Mouse (Mus musculus) thymus, postnatal 10 days (tissue): Measurements from ENCODE around the gene Cacnb4.

Experiments used
- DNase-seq, 2 experiments: peaks; one replicate each; pipeline ENCODE4 v3.0.0; 2021; ENCODE audit warnings: low spot score in 2 of 2

The Cacnb4 gene

DNA sequence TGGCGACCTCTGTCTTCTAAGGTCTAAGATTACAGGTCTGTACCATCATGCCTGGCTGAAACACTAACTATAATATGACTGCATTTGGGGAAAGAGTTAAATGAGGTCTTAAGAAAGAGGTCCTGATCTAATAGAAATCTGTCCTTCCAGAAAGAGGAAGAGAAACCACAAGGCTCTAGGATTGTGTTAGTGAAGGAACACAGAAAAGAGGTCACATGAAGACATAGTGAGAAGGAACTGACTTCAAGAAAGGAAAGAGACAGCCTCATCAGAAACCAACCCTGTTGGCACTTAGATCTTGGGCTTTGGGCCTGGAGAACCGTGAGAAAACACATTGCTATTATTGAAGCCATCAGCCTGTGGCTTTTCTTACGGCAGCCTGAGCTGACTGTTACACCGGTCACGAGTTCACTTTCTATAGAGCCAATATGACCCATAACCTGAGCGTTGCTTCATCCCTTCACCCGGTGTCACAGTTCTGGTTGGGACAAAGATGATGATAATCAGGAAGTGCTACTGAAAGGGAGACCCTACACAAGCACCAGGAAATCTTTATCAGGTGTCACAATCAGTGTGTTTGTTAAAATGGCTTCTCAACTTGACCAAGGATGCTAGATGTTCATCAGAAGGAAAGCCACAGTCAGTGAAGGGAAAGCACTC lies 153.4 kb downstream of the Cacnb4 start:
- no peak for DNase-seq

DNA sequence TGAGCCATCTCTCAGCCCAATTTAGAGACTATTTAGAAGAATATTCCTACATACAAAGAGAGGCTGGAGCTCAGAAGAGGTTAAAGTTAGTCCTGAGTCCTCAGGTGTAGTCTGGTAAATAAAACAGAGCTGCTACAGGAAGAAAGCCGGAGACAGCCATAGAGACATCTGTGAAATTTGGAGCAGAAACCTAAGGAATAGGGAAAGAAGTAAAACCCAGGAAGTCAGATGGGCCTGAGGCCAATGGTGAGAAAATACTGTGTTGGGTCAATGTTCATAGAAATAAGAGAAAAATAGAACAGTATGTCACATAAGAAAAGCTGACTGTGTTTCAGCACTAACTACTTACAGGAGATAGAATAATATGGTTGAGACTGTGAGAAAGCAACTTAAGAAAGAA lies 155.6 kb downstream of the Cacnb4 start:
- no peak for DNase-seq

DNA sequence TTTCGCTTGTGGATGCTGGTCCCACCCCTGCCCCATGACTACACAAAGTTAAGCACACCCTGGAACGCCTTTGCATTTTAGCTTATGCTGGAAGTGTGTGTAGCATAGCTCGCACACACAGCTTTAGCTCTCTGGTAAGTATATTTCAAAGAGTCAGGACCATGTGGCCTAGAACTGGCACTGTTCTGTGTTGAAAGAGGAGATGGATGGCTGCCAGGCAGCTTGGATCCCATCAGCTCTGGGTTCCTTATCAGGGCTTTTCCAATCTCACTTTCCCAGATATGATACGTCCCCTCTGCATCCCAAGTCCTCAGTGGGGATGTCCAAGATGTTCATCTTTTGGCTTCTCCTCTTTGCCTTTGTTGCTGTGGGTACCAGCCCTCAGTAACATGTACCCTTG lies 157.9 kb downstream of the Cacnb4 start:
- DNase-seq, result no peak

DNA sequence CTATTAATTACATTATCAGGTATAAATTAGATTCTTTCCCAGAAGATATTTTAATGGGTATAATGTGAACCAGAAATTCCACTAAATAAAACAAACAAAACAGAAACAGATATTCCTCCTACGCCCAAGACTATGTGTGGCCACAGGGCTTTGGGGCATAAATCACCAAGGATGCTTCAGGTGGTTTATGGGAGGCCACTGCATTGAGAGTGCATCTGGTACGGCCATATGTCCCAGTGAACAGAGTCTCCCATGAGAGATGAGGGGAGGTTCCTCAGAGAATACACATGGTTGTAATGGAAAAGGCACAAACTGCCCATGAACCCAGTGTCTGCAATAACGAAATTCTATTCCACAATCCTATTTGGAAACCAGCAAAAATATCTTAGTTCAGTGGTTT lies 160.1 kb downstream of the Cacnb4 start:
- no peak for DNase-seq

DNA sequence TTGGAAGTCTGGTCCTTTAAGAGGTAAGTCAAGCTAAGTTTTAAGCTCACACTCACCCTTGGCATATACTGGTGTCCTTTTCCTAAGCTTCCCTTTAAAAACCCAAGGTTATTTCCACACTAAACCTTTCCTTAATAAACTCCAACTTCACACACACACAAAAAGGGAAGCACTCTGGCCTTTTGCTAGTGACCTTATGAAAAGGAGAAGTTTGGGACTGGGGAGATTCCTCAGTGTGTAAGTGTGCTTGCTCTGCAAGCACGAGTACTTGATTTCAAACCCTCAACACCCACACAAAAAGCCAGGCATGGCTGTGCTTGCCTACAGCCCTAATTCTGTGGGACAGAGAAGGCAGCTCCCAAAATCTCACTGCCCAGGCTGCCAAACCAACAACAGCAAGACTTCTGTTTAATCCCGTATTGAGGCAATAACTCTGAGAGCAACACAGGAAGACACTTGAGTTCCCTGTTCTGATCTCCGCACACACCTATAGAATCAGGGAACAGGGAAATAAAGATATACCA lies 163.7 kb downstream of the Cacnb4 start:
- no peak for DNase-seq

DNA sequence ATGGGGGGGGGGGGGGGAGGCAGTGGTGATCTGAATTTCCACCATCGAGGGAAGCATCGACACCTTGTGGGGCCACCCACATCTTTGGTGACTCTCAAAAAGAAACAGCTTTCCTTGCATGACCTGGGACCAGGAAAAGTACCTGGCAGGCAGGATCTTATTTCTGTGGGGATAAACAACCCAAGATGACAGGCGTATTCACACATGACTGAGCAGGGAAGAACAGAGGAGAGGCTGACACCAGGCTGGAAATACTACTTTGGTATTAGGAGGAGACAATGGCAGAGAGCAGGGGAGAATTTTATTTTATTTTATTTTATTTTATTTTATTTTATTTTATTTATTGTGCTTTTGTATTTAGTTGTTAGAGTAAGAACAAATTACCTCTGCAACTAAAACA lies 164.4 kb downstream of the Cacnb4 start:
- DNase-seq, result no peak

DNA sequence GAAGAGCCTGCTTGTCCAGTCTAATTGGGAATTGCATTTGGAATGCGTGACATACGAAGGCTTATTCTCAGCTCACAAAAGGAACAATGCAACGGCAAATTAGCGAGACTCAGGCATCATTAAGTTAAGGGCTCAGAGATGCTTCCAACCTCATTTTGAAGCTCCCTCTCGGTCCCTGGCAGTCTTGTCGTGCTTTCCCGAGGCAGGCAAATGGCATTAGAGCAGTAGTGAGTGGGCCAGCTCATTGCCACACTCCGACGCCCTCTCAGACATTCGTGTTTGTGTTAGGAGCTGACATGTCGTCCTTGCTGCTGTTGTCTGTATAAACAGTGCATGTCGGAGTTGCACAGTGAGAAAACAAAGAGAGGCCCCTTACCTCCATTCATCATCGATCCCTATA lies 164.8 kb downstream of the Cacnb4 start:
- DNase-seq, result no peak

DNA sequence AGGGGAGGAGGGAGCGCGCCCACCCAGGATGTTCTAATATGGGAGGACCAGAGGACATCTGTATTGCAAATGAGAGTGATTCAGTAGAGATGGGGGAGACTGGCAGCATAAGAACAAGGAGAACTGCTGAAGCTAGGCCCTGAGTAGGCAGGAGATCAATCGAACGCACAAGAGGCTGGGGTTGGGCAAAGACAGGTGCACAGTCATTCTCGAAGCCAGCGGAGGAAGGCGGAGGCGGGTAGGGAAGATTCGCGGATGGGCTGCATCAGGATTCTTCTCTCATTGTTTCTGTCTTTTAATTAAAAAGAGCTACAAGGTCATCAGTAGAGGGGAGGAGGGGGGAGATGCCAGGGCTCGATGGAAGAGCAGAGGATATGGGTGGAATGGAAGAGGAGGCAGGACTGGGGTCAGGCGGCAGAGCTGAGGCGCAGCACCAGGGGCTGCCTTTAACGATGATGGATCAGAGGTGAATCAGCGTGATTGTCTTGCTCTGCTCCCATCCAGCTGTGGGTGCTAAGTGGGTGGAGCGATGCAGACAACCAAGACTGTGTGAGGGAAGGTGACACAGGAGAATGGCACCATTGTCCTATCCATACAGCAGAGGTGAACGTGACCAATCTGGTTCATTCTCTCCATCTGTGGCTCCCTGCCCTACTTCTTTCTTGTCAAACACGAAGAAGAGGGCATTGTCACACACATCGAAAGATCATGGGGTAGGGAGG lies 166.7 kb downstream of the Cacnb4 start:
- DNase-seq, result no peak

DNA sequence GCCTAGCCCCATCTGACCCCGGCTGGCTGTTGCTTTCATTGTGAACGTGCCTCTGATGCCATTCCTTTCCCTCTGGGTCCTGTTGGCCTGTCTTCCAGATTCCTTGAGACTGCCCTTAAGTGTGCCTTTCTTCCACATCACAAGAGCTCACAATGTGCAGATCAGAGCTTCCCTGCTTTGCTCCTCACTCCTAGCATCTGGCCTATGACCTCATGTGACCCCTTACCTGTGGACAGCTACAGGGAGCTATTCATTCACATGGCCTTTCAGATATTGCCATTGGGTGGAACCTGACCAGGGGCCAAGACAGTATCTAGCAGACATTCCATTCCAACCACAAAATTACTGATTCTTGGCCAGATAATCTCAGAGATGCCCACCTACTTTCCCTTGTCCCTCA lies 171.5 kb downstream of the Cacnb4 start:
- DNase-seq, result no peak

DNA sequence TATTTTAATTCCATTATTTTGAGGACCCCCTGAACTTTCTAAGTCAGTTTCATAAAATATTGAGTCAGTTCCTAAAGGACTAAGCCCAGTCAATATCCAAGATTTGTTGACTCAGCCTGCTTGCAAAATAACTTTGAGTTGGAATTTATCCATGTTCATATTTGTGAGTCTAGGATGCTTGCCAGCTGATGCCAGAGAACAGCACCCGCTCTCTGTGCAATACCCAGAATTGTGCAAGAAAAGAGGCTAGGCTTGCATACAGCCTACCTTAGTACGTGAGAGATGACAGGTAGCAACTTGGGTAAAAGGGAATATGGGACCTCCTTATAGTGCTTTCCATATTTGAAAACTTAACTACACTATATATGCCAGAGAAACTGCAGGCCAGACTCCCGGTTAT lies 171.9 kb downstream of the Cacnb4 start:
- DNase-seq, result no peak

DNA sequence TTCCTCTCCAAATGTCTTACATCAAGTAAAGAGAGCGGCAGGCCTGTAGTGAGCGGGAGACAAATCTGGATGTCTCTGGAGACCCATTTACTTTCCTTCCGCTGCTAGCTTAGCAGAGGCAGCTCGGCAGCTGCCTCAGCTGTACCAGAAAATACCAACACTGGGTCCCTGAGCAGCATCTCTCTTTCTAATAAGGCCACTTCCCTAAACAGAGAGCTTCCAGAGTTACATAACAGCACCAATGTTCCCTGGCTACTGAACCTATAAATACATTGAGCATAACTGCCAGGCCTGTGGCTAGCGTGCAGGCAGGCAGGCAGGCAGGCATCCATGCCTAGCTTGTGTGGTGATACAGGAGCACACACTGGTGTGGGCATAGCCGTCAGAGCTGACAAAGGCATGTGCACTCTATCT lies 176.8 kb downstream of the Cacnb4 start:
- no peak for DNase-seq

DNA sequence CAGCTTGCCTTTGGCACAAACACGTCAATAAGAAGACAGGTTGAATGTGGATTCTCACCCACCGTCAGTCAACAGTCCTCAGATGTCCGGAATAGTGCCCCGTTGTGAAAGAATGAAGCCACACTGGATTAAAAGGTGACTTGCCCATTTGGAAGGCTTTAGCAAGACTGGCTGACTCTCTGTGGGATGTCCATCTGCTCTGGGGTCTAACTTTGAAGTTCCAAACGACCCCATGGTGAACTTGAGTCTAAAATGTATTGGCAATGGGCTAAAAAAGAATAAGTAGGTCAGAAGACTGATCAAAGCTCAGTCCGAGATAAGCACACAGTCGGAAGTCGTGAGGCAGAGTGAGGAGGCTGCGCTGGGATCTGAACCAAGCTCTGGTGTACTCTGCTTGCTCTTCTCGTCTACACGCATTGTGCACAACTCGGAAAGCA lies 177.5 kb downstream of the Cacnb4 start:
- DNase-seq, result no peak

DNA sequence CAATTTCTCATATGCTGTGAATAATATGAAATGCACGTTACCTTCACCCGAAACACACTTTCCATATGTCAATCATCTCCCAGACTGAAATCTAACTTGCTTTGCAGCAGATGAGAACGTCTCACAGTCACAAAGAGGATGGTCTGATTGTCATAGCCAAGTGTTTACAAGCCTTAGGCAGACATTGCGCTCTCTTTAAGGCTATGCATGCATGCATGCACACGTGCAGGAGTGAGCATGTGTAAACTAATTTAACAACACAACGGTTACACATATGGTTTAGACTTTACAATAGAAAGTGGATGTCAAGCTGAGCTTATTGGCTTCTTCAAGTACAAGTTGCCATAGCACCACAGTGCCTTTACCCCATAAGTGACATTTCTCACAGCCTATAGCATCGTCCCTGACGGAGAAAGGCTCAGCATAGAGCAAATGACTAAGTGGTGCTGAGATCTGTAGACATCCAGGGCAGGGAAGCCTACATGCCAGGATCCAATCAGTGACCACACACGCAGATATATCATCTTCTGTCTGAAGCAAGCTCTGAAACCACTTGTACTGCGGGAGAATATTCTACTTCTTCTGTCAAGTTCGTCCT lies 181.4 kb downstream of the Cacnb4 start:
- no peak for DNase-seq

DNA sequence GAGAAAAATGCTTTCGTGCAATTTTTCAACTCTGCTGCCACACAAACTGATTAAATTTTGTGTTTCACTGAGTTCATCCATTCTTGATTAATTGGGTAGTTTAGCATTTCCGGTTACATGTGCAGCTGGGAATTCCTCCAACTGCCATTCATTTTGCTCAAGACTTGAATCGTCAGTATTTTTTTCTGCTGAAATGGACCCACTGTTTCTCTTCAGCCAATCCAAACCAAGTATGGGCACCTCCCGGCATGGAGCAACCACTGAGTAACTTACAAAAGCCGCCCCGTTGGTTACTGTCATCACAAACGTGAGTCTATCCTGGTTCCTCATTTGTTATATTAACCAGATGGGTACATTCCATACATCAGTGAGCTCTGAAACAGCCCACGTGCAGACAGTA lies 182.4 kb downstream of the Cacnb4 start:
- no peak for DNase-seq

DNA sequence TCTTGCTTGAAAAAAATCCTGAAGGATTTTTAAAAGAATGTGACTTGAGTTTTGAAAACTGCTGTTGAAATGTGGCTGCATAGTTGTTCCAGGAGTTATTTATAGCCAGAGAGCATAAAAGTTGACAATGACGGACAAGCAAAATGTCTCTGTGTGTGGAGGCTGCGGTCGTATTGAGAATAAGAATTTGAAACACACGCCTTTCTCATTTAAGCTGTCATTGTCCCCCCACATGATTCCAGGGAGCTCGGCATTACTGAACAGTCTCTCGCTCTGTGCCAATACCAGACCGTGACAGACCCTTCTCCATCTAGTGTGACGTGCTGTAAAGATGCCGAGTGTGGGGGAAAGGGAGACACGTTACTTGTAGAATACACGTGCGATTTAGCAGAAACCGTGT lies 183.8 kb downstream of the Cacnb4 start:
- no peak for DNase-seq

DNA sequence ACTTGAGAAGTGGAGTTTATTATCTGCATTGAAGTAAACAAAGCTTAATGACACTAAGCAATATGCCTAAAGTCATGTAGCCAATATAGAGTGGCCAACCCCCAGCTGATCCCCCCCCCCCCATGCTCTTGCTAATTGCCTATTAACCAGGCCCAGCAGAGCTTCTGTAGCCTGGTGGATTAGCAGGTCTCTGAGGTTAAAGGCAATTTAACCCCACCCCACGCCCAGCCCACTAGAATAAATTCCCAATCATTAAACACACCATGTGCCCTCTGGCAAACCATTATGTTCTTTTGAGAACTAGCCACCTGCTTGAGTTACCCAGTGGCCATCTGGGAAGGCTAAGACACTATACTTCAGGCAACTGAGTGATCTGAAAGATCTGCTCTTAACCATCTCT lies 186.8 kb downstream of the Cacnb4 start:
- no peak for DNase-seq

DNA sequence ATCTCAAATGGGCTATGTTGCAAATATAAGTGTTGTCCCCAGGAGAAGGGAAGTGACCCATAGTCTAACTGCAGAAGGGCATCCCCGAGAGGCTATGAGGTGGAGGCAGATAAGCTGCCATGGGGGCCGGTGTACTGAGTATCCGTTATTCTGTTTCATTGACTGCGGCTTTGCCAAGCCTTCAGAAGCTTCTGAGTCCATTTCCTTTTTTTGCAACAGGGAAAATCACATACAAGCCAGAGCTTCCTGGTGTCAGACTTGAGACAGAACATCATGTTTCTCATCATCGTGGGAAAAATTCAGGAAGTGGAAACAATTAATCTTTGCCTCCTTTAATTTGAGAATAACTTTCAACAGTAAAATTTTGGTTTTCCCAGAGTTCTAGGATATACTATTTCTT lies 193.1 kb downstream of the Cacnb4 start:
- no peak for DNase-seq

DNA sequence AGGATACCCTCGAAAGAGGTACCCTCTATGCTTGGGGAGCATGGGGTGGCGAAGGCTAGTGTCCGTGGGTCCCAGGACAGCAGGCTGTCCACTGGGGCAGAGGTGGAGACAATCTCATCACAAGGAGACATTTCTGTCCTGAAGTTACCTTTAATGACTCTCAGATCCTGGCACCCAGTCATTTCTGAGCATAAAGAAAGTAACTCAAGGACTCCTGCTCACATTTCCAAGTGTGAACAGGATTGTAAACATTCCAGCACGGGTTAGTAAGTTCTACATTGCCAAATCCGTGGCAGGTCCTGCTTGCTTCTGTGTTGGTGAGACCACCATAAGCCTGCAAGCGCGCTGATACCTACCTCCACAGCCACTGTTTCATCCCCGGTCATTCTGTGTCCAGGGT lies 196.2 kb downstream of the Cacnb4 start:
- DNase-seq, result no peak

DNA sequence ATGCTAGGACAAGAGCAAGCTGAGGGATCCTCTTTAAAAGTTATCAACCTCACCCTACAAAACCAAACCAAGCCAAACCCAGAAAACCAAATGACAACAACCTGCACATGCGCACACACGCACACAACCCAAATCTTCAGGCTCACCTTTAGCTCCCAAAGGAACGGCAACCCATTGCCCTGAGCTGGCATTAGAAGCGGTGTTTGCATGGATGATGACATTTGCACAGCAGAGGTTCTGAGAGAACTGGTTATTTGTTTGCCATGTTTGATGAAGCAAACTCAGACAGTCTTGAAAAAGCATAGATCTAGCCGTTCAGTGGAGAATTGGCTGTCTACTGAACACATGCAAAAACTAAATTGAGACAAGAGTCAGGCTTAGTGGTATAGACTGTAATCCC lies 198.1 kb downstream of the Cacnb4 start:
- DNase-seq, result no peak

DNA sequence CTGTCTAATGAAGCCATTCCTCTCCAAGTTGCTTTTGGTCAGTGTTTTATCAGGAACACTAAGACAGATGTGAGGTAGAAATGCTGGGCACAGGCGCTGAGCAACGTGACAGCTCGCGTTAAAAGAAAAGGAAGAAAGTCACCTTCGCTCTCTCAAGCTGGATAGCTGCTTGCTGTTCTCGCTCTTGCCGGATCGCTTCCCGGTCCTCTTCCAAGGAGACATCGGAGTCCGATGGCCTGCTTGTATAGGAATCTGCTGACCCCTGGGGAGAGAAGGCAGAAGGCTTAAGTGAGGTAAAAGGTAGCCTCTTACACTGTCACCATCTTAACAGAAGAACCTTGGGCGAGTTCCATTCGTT lies 199.1 kb downstream of the Cacnb4 start:
- no peak for DNase-seq

DNA sequence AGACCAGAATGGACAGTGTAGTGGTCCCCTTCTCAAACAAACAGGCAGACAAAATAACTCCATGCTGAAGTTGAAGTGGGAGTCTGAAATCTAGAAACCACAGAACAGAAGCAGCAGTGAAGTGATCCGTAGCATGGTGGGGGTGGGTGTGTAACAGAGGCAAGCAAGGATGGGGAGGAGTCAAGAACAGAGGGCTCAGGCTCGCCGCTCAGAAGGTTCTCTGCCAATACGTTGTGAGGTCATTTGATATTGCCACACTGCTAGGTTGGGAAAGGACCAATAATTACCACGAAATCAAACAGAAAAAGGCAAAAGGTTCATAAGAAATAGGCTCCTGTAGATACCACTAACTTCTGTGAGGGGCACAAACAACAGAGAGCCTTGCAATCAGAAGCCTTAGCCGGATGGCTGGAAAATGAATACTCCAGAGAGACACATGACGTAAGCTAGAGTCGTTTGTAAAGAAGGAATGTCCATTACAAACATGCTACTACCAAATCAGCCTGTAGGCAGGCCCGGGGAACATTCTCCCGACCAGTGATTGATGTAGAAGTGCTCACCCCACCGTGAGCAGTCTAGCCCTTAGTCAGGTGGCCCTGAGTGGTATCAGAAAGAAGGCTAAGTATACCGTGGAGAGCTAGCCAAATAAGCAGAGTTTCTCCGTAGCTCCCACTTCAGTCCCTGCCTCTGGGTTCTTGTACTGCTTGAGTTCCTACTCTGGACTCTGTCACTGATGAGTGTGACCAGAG lies 199.7 kb downstream of the Cacnb4 start:
- DNase-seq, result no peak

DNA sequence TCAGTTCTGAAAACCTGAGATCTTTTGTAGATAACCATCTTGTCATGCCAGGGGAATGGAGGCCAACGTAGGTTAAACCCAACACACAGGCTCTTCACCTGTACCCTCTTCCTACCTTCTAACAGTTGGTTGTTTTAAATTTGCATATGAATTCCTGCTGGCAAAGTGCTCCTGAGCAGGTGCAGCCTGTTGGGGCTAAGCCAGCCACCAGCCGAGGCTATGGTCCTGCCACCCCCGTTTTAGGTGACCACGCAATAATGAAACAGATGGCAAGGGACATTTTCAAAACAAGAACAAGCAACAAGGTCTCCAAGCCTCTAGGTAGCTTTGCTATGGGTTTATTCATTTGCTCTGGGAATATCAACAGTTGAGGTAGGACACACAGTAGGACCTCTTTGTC lies 200.8 kb downstream of the Cacnb4 start:
- DNase-seq, result no peak

DNA sequence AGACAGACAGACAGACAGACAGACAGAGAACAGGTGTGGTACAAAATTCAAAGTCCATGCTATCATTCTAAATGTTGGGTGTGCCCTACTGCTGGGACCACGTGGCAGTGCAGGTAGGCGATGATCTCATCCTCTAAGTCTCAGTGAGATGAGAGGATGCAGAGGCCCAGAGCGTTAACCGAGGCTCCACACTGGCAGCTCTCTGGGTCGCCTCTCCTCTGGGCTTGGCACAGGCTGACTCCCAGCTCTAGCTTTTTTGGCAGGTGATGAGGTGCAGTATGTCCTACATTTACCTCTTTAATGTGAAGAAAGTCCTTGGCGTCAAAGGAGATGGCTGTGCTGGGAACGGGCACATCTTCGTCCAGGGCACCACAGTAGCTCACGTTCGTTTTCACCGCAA lies 202.1 kb downstream of the Cacnb4 start:
- no peak for DNase-seq
